Mouse (Mus musculus) cortical plate, adult 2 months (tissue): Measurements from ENCODE around the gene Ppargc1a.

Experiments
- CTCF ChIP-seq: fragments of 200-500 bp; IDR thresholded peaks from 2 replicates; pipeline ENCODE4 v1.5.1; 2011; ENCODE audit warnings: mild to moderate bottlenecking, control low read depth, low read length; ENCODE audit not compliant: insufficient read depth; ENCODE audit errors: extremely low read depth
- POLR2A ChIP-seq: fragments of 200-500 bp; IDR thresholded peaks from 2 replicates; pipeline ENCODE4 v1.6.1; 2011; ENCODE audit warnings: mild to moderate bottlenecking, low read length, control low read depth; ENCODE audit not compliant: insufficient read depth; ENCODE audit errors: extremely low read depth

DNA sequence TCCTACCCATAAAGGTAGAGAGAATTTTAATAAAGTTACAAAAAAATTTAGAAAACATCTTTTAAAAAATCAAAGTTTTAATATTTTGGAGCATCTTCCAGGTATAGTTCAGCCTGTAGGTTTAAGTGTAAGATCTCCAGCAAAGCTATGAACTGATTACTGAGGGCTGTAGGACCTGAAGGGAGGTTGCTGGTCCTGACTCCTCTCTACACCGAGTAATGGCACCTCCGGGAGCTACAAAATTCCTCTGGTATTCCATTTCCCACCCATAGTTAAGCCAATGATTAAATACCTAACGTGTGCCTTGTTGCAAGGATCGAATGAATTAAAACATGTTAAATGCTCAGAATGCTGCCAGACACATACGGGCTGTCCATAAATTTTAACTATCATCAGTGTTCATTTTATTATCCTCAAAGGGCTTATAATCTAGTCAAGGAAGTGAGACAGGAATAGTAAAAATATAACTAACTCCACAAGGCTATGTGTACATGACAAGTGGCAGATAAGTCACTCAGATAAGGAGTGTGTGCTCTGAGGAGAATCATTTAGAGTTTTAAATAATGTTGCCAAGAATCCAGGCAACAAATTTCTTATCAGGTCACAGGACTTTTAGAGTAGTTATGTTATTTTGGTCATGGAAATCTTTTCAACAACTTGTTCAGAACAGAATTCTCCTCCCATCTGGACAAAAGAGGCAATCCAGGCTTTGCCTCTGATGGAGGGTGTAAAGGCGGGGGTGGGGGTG is 49.9 kb downstream of the Ppargc1a start:
- no peak for TF ChIP-seq CTCF
- TF ChIP-seq POLR2A = no peak
